Mouse (Mus musculus): Measurements from ENCODE around the gene Exoc4.

DNA sequence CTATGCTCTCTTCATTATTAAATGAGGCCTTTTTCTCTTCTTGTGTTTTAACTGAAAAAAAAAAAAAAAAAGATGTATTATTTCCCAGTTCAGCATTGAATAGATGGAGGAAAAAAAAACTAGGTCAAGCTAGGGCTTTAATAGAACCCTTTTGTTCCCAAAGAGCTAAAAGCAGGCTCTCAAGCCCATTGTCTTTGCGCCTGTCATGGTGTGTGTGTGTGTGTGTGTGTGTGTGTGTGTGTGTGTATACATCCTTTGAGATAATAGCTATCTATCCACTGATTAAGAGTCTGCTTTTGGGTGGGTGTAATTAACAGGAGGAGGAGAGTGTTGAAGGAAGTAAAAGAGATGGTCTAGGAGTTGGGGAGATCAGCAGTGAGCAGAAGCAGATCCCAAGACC lies 594.0 kb downstream of the Exoc4 start:
- TF ChIP-seq GATA2 (IDR thresholded peaks at IDR 0.05; ENCODE audit: borderline replicate concordance, low read depth, low read length) (no peak), CTCF (IDR thresholded peaks at IDR 0.05; ENCODE audit: low read depth, low read length) (no peak), TAL1 (conservative IDR thresholded peaks at IDR 0.05; ENCODE audit: low read depth, low read length) (no peak), GATA1 (IDR thresholded peaks at IDR 0.05; ENCODE audit: borderline replicate concordance, low read length) (no peak)

Data from G1E (cell line).